Mouse (Mus musculus): ENCODE results near the gene Gm17409. TPM values are rescaled to one million over a fixed set of nuclear protein-coding genes. Genes with fewer than 3 reads are reported as not detected.

Gm17409 gene
- total RNA-seq, 1 experiment, result not detected

DNA sequence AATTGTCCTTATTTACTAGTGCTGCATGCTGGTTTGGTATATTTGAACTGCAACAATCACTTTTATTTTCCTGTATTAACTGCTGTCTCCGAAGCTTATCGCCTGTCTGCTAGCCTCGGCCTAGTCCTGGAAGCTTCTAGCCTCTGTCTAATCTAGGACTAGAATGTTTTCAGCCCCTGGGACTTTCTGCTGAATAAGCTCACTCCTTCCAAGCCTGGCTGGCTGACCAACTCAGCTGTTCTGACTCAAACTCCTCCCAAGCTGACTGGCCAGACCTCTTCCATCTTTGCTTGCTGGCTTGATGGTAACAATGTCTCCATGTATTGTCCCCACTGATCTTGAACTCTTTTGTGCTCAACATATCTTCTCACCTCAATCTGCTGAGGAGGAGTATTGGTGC, 25.4 kb downstream of the Gm17409 start:
- H3K9me3 ChIP-seq (ENCODE audit: control insufficient read depth, insufficient read depth, low read depth, low read length), result no peaks in the 10 kb centered on the region
- no peak for TF ChIP-seq ZNF384 (IDR thresholded peaks at IDR 0.05; ENCODE audit: low read depth, low read length)
- no peak for TF ChIP-seq CHD2 (IDR thresholded peaks at IDR 0.05; ENCODE audit: low read depth, low read length)
- no peak for TF ChIP-seq ZC3H11A (IDR thresholded peaks at IDR 0.05; ENCODE audit: borderline replicate concordance, low read depth, low read length)
- TF ChIP-seq HCFC1 (IDR thresholded peaks at IDR 0.05; ENCODE audit: borderline replicate concordance, insufficient read depth, low read length), result no peak
- no peak for TF ChIP-seq MAFK (IDR thresholded peaks at IDR 0.05; ENCODE audit: insufficient read depth, low read depth, low read length)
- H3K4me3 ChIP-seq (ENCODE audit: insufficient read depth in 1 of 2, low read depth in 1 of 2, low read length in 2 of 2, poor library complexity in 1 of 2, severe bottlenecking in 1 of 2), result no peak overlapping the region
- no peaks in the 10 kb centered on the region for H3K36me3 ChIP-seq (ENCODE audit: control insufficient read depth, insufficient read depth, low read length, poor library complexity, severe bottlenecking)
- no peak overlapping the region for H3K9ac ChIP-seq (ENCODE audit: insufficient read depth, low read depth, low read length, poor library complexity, severe bottlenecking)
- DNase-seq (ENCODE audit: low read depth, low spot score), result no peak
- in situ Hi-C loops (cut with MboI; ENCODE audit: low sequenced_read_pairs in 2 of 2, unreplicated experiment in 2 of 2), result no loop called here
- no peak overlapping the region for H3K27ac ChIP-seq (ENCODE audit: insufficient read depth, low read depth, low read length, poor library complexity, severe bottlenecking)
- H3K4me1 ChIP-seq (ENCODE audit: control insufficient read depth in 2 of 2, insufficient read depth in 2 of 2, low read length in 2 of 2, poor library complexity in 1 of 2), result no peaks in the 10 kb centered on the region

DNA sequence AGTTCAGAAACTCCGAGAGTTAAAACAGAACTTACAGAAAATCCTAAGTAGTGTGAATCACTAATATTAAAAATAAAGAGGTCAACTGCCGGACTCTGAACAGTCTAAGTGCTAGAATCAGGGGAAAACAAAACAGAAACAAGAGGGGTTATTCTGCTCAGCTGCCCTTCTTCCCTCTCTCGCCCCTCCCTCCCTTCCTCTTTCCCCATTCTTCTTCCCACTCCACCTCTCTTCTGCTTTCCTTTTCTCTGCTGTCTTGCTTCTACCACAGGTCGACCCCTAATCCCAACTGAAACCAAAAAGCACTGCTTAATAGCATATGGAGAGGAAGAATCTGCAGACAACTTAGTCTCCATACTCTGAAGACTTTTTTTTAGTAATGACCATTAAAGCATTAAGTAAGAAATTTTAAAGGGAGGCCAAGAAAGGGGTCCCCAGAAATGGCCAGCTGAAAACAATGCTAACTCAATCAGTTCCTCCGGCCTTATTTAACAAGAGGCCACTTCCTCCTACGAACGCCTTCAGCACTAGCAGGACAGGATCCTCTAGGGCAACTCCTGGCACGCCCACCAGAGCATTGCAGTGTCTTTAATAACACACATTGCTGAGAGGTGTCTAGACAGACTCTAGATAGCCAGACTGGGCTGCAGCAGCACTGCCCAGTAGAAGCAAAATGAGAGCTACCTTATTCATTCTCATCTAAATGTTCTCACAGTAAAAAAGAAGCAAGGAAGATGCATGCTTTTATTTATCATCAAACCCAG, 26.9 kb downstream of the Gm17409 start:
- H3K36me3 ChIP-seq (ENCODE audit: control insufficient read depth, insufficient read depth, low read length, poor library complexity, severe bottlenecking), result no peaks in the 10 kb centered on the region
- TF ChIP-seq HCFC1 (IDR thresholded peaks at IDR 0.05; ENCODE audit: borderline replicate concordance, insufficient read depth, low read length) (no peak), CHD2 (IDR thresholded peaks at IDR 0.05; ENCODE audit: low read depth, low read length) (no peak), ZC3H11A (IDR thresholded peaks at IDR 0.05; ENCODE audit: borderline replicate concordance, low read depth, low read length) (no peak), ZNF384 (IDR thresholded peaks at IDR 0.05; ENCODE audit: low read depth, low read length) (no peak), MAFK (IDR thresholded peaks at IDR 0.05; ENCODE audit: insufficient read depth, low read depth, low read length) (no peak)
- H3K27ac ChIP-seq (ENCODE audit: insufficient read depth, low read depth, low read length, poor library complexity, severe bottlenecking), result no peak overlapping the region
- in situ Hi-C loops (cut with MboI; ENCODE audit: low sequenced_read_pairs in 2 of 2, unreplicated experiment in 2 of 2), result no loop called here
- H3K4me1 ChIP-seq (ENCODE audit: control insufficient read depth in 2 of 2, insufficient read depth in 2 of 2, low read length in 2 of 2, poor library complexity in 1 of 2), result no peaks in the 10 kb centered on the region
- no peak overlapping the region for H3K9ac ChIP-seq (ENCODE audit: insufficient read depth, low read depth, low read length, poor library complexity, severe bottlenecking)
- DNase-seq (ENCODE audit: low read depth, low spot score), result no peak
- H3K9me3 ChIP-seq (ENCODE audit: control insufficient read depth, insufficient read depth, low read depth, low read length), result no peaks in the 10 kb centered on the region
- no peak overlapping the region for H3K4me3 ChIP-seq (ENCODE audit: insufficient read depth in 1 of 2, low read depth in 1 of 2, low read length in 2 of 2, poor library complexity in 1 of 2, severe bottlenecking in 1 of 2)

DNA sequence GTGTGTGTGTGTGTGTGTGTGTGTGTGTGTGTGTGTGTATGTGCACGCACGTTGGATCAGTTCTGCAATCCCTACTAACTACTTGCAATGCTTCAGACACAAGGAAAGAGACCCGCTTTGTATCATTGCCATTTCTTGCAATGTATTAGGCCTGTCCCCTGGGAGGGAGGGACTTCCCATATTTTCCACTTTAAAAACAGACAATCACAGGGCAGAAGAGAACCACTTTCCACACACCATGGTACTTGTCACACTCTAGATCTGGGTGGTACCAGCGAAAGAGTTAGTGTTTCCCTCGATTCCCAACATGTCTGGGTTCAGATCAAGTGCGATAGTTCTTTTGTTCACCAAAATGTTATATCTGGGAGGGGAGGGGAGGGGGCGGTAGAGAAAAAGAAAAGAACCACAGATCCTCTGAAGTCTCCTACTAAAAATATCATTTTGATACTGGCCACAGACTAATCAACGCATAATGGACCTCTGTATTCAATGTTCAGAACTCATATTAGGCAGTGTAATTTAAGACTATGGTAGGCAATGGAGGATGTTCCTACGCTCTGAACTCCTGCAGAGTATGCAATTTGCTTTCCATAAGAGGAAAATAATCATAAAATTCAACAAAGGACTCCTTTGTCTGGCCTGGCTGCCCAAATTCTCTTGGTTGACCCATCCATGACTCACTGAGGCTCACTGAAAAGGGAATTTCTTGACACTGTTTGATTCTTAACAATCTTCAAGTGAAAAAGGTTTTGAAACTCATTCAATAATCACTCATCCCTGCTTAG, 35.6 kb downstream of the Gm17409 start:
- H3K9me3 ChIP-seq (ENCODE audit: control insufficient read depth, insufficient read depth, low read depth, low read length), result no peaks in the 10 kb centered on the region
- no peak for TF ChIP-seq MAFK (IDR thresholded peaks at IDR 0.05; ENCODE audit: insufficient read depth, low read depth, low read length)
- no peak for TF ChIP-seq CHD2 (IDR thresholded peaks at IDR 0.05; ENCODE audit: low read depth, low read length)
- no peak for TF ChIP-seq ZC3H11A (IDR thresholded peaks at IDR 0.05; ENCODE audit: borderline replicate concordance, low read depth, low read length)
- TF ChIP-seq ZNF384 (IDR thresholded peaks at IDR 0.05; ENCODE audit: low read depth, low read length), result no peak
- no peak for TF ChIP-seq HCFC1 (IDR thresholded peaks at IDR 0.05; ENCODE audit: borderline replicate concordance, insufficient read depth, low read length)
- no peaks in the 10 kb centered on the region for H3K36me3 ChIP-seq (ENCODE audit: control insufficient read depth, insufficient read depth, low read length, poor library complexity, severe bottlenecking)
- no peaks in the 10 kb centered on the region for H3K4me1 ChIP-seq (ENCODE audit: control insufficient read depth in 2 of 2, insufficient read depth in 2 of 2, low read length in 2 of 2, poor library complexity in 1 of 2)
- H3K4me3 ChIP-seq (ENCODE audit: insufficient read depth in 1 of 2, low read depth in 1 of 2, low read length in 2 of 2, poor library complexity in 1 of 2, severe bottlenecking in 1 of 2), result no peak overlapping the region
- in situ Hi-C loops (cut with MboI; ENCODE audit: low sequenced_read_pairs in 2 of 2, unreplicated experiment in 2 of 2), result no loop called here
- DNase-seq (ENCODE audit: low read depth, low spot score), result no peak
- no peak overlapping the region for H3K27ac ChIP-seq (ENCODE audit: insufficient read depth, low read depth, low read length, poor library complexity, severe bottlenecking)
- no peak overlapping the region for H3K9ac ChIP-seq (ENCODE audit: insufficient read depth, low read depth, low read length, poor library complexity, severe bottlenecking)

DNA sequence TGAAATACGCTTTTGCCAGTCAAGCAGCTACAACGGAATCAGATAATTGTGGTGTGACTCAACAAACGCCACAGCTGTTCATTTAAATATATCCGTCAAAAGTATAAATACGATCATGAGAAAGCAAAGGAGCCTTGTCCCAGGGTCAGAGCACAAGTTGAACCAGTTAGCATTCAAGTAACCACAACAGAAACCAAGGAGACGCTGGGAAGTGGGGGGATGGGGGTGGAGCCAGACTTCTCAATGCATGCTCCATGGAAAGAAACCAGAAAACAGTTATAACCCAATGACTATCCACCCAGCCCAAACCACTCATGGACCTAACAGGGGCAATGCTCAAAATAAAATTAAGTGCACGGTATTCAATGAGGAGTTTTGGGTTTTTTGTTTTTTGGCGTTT, 40.3 kb downstream of the Gm17409 start:
- Histone ChIP-seq H3K9ac (ENCODE audit: insufficient read depth, low read depth, low read length, poor library complexity, severe bottlenecking) (no peak overlapping the region), H3K9me3 (ENCODE audit: control insufficient read depth, insufficient read depth, low read depth, low read length) (no peaks in the 10 kb centered on the region), H3K36me3 (ENCODE audit: control insufficient read depth, insufficient read depth, low read length, poor library complexity, severe bottlenecking) (no peaks in the 10 kb centered on the region; the same call in 1 of the 2 replicates), H3K4me1 (ENCODE audit: control insufficient read depth in 2 of 2, insufficient read depth in 2 of 2, low read length in 2 of 2, poor library complexity in 1 of 2) (peaks cover 0 to 3% of the 10 kb centered on the region in 2 experiments; a peak in 1 of 4 replicates), H3K27ac (ENCODE audit: insufficient read depth, low read depth, low read length, poor library complexity, severe bottlenecking) (no peak overlapping the region), H3K4me3 (ENCODE audit: insufficient read depth in 1 of 2, low read depth in 1 of 2, low read length in 2 of 2, poor library complexity in 1 of 2, severe bottlenecking in 1 of 2) (no peak overlapping the region)
- in situ Hi-C loops (cut with MboI; ENCODE audit: low sequenced_read_pairs in 2 of 2, unreplicated experiment in 2 of 2), result no loop called here
- TF ChIP-seq HCFC1 (IDR thresholded peaks at IDR 0.05; ENCODE audit: borderline replicate concordance, insufficient read depth, low read length) (no peak), CHD2 (IDR thresholded peaks at IDR 0.05; ENCODE audit: low read depth, low read length) (no peak), ZC3H11A (IDR thresholded peaks at IDR 0.05; ENCODE audit: borderline replicate concordance, low read depth, low read length) (no peak), MAFK (IDR thresholded peaks at IDR 0.05; ENCODE audit: insufficient read depth, low read depth, low read length) (no peak), ZNF384 (IDR thresholded peaks at IDR 0.05; ENCODE audit: low read depth, low read length) (no peak)
- DNase-seq (ENCODE audit: low read depth, low spot score), result no peak

Measured in ES-E14 (cell line).